Mouse (Mus musculus): ENCODE measurements around the gene Galns.

The Galns gene

GRCm38 (mm10) chr8:122567361-122568108 lies 43.7 kb downstream of the Galns start, which contains the start of gene Cdt1:
Gene Cdt1 (plus strand): TSS chr8:122568015.
- peak; percentile 94 for DNase-seq (ENCODE audit: low spot score in 2 of 2)

DNA sequence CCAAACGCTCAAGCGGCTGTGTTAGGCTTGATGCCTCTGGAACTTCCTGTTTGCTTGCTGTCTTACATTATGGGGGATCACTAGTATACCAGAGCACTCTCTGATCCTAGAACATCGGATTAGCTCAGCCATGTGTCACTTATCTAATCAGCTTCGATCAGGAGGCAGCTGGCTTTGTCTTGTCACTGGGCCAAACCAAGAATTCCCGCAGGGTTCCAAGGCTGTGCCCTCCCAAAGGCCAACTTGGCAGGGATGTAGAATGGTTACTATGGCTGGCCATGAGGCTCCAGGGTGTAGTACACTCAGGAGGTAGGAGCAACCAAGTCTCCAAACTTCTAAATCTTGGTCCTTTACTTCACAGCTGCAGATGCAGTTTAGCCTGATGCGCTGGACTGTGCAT lies 44.5 kb downstream of the Galns start:
- DNase-seq (ENCODE audit: low spot score in 2 of 2), result no peak

GRCm38 (mm10) chr8:122564363-122565352 lies 46.6 kb downstream of the Galns start:
- DNase-seq (ENCODE audit: low spot score in 2 of 2), result no peak

GRCm38 (mm10) chr8:122561199-122561598 lies 50.1 kb downstream of the Galns start:
- peak in 1 of 2 experiments; percentile 37 for DNase-seq (ENCODE audit: low spot score in 2 of 2)

GRCm38 (mm10) chr8:122558671-122559349 lies 52.5 kb downstream of the Galns start:
- no peak for DNase-seq (ENCODE audit: low spot score in 2 of 2)

DNA sequence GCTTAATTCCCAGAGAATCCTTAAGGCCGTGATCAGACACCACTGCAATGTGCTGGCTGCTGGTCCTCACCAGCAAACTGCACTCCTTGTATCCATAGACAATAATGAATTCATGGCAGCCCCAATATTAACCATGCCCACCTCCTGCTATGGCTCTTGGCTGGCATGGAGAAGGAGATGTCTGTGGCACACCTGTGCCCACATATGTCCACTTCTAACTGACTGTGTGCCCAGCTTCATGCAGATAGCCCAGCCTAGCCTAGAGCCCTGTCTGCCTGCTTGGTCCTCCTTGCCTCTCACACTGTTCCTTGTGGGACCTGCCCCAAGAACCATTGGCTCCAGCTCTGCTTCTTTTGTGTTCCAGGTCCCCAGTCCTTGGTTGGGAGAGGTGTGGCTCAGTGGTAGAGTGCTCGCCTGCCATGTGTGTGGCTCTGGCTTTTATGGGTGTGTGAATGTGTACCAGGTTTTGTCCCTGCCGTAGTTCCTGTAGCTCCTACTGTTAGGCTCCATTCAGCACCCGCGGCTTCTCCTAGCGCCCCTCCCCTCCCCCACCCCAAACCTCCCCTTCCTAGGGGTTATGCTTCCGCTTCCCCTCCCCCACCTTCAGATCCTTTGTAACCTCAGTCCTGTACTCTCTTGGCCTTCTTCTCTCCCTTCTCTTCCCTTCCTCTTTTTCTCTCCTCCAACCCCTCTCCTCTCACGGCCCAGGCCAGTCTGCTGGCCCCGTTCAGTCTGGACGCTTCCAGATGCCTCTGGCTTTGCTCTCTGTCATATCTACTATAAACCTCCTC lies 53.8 kb downstream of the Galns start:
- peak in 1 of 2 experiments; percentile 50 for DNase-seq (ENCODE audit: low spot score in 2 of 2)

- DNase-seq (ENCODE audit: low spot score in 2 of 2), result peak; percentile 85 to 89
Observed at GRCm38 (mm10) chr8:122556030-122557009, 54.9 kb downstream of the Galns start.

DNA sequence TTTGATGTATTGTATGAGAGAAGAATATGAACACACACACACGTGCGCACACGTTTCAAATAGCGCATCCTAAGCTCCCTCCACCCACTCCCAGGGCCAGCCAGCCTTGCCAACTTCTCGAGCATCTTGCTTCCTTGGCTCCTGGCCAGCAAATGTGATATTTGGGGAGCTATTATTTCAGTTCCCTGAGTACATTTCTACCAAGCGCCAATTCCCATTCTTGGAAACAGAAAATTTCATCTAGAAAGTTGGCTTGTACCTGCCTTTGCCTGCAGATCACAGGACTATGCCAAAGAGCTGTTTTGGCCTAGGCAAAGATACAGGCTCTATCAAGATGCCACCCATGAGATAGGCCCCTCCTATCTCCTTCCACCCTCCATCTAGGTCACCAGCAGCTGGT lies 56.5 kb downstream of the Galns start:
- no peak for DNase-seq (ENCODE audit: low spot score in 2 of 2)

- peak; percentile 90 to 98 for DNase-seq (ENCODE audit: low spot score in 2 of 2)
Observed at GRCm38 (mm10) chr8:122551265-122552051, 59.8 kb downstream of the Galns start, which contains the start of gene Piezo1. Gene Piezo1 (minus strand): TSS chr8:122551329.

GRCm38 (mm10) chr8:122550995-122551264 lies 60.3 kb downstream of the Galns start:
- no peak for DNase-seq (ENCODE audit: low spot score in 2 of 2)

DNA sequence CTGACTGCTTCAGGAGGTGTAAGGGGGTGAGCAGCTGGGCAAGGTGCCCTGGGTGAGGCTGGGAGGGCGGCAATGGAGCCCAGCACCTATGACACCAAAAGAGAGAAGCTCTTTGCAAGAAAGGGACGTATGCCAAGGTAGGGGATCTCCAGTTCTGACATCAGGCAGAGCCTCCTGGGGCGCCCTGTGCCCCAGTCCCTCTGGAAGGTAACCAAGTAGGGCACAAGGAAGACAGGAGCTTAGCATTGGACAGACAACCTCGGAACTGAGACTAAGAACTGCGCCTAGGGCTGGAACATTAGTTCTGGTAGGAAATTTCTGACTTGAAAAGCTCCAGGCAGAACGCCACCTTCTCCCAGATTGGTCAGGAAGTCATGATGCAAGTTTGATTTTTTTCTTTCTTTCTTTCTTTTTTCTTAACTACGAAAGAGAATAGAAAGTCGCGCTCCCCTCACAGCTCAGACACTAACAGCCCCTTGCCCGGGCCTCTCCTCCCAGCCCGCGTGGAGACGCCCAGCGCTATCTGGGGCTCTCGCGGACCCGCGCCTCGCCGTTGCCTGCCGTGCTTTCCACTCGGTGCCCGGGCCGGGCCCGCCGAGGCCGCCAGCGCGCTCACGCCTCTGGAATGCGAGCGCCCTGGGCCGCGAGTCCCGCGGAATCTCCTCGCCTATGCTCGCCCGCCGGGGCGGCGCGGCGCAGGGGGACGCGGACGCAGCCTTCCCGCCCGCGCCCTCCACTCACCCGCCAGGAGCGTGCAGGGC lies 60.8 kb downstream of the Galns start:
- peak in 1 of 2 experiments; percentile 46 for DNase-seq (ENCODE audit: low spot score in 2 of 2)

DNA sequence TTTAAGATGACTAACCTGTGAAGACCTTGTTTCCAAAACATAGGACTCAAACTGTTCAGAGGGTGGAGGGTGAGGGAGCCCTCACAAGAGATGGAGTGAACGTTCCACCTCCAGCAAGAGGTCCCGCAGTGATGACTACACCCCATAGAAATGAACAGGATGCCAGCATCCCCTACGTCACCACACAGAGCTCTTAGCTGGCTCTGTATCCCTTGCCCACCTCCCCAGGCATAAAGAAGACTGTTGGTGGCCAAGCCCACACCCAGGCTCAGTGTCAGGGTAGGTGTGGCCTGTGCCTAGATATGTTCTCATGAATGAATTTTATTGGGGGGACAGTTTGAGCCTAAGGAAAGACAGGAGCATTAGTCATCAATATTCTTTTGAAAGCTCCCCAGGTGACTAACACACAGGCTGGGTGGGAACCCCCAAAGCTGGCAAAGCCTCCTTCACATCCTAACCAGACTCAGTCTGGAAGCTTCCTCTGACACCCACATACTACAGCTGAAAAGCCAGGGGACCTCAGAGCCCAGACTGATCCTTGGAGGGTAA lies 62.3 kb downstream of the Galns start:
- no peak for DNase-seq (ENCODE audit: low spot score in 2 of 2)

GRCm38 (mm10) chr8:122548331-122548730 lies 62.9 kb downstream of the Galns start:
- peak; percentile 26 to 36 for DNase-seq (ENCODE audit: low spot score in 2 of 2)

DNA sequence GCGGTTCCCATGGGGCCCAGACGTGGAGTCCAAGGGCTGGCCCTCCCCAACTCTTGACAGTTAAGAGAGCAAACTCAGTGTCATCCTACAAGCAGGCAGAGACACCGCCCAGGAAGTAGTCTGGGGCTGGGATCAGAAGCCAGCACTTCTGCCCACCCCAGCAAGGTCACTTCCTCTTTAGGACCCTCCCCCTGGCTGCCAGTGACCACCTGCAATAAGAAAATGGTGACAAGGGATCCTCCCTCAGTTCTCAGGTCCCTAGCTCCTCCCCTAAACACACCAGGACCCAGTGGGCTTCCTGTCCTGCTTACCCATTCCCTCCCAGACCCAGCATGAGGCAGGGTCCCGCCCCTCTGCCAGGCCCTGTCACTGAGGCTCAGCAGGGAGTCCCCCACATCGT lies 63.4 kb downstream of the Galns start:
- DNase-seq (ENCODE audit: low spot score in 2 of 2), result peak; percentile 31 to 33

GRCm38 (mm10) chr8:122546811-122547453 lies 64.3 kb downstream of the Galns start:
- DNase-seq (ENCODE audit: low spot score in 2 of 2), result no peak

- no peak for DNase-seq (ENCODE audit: low spot score in 2 of 2)
Observed at GRCm38 (mm10) chr8:122546066-122546755, 65.1 kb downstream of the Galns start.

DNA sequence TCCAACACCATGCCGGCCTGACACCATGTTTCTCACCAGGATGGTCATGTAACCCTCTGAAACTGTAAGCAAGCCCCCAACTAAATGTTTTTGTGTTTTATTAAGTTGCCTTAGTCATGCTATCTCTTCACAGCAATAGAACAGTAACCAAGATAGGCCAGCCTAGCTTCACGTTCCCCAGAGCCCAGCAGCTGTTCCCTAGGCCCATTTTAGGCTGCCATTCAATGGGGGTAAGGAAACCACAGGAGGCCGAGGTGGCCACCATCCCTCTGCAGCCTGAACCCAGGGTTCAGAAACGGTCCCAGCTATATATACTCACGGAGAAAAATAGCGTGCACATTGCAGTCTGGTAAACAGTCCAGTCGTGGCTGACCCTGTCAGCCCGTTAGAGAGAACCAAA lies 67.1 kb downstream of the Galns start:
- no peak for DNase-seq (ENCODE audit: low spot score in 2 of 2)

Measured in thymus, postnatal 10 days (tissue).